Mouse (Mus musculus): ENCODE data around the gene Als2. TPM values are rescaled to one million over a fixed set of nuclear protein-coding genes. Genes with fewer than 3 reads are reported as not detected.

Gene Als2
- polyA plus RNA-seq, 1 experiment from 2014 or later: 13.1 TPM

DNA sequence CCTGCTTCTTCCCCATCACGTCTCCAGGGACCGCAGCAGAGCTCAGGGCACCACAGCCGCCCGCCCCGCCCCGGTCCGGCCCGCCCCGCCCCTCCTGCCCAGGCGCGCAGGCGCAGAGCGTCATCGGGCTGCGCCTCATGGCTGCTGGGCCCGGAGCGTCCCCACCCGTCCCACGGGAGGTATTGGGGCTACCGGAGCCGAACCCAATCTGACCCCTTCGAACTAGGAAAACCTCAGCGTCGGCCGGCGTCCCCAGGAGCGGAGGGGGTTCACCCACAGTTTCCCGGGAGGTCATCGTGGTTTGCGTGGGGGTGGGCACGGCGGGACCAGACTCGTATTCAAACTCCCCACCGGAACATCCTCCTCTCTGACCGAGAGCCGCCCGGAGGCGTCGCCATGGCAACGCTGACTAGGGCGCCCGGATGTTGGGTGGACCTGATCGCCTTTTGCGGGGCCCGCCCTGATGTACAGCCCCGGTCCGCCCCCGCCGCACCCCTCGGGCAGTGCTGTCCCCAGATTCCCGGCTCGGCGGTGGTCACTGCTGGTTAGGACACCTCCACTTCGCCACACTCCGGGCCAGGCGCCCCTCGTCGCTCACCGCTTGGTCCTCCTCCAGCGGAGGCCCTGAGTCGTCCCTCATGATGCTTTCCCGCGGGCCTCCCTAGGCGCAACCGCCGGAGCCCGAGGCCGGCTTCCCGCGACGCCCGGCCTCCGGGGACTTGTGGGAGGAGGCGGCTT lies 117.1 kb downstream of the Als2 start, which contains the start of gene Tmem237:
Gene Tmem237 (minus strand): TSS at position 689 of the 738 bp plus-strand sequence.
- Histone ChIP-seq H3K4me1 (replicated peaks; ENCODE audit: control insufficient read depth, insufficient read depth, low read length) (peaks cover 3% of the 10 kb centered on the region; the same call in 1 of the 2 replicates), H3K27me3 (replicated peaks; ENCODE audit: control insufficient read depth, insufficient read depth, low read length) (no peaks in the 10 kb centered on the region), H3K4me2 (peak within 1 kb of the TSS; percentile 96), H3K9me3 (ENCODE audit: control insufficient read depth, low read length) (no peaks in the 10 kb centered on the region), H3K4me3 (ENCODE audit: low read depth, low read length) (peak within 1 kb of the TSS; percentile 77), H3K36me3 (ENCODE audit: control insufficient read depth, insufficient read depth, low read length) (no peaks in the 10 kb centered on the region), H3K27ac (ENCODE audit: low read depth, low read length) (peak within 1 kb of the TSS; percentile 74), H3K9ac (ENCODE audit: low read depth, low read length) (peak within 1 kb of the TSS; percentile 82)
- WGBS: under 1% methylated on average over 74 of the region's 74 CpGs
- ATAC-seq (replicated peaks; ENCODE audit: low FRiP score): peak; percentile 96
- peak; percentile 95 for DNase-seq (ENCODE audit: low spot score)

Other genes starting within 250 kb of the Als2 start
- not detected in 2 replicates for gene C2cd6, start 142.3 kb downstream of the Als2 start, polyA plus RNA-seq (2014; fragmentation: Nextera tagmentation; extraction: Ambion mirVana)
- 20.5 and 24.1 TPM in 2 replicates for gene Tmem237, start 116.8 kb downstream of the Als2 start, polyA plus RNA-seq (2014; fragmentation: Nextera tagmentation; extraction: Ambion mirVana)
- 0.47 and 0.52 TPM in 2 replicates for gene Mpp4, start 73.8 kb downstream of the Als2 start, polyA plus RNA-seq (2014; fragmentation: Nextera tagmentation; extraction: Ambion mirVana)
- 0.21 TPM in 1 of 2 replicates, not detected in the other for gene Cdk15, start 19.7 kb upstream of the Als2 start, polyA plus RNA-seq (2014; fragmentation: Nextera tagmentation; extraction: Ambion mirVana)
- gene Fzd7, start 245.2 kb upstream of the Als2 start, polyA plus RNA-seq (2014; fragmentation: Nextera tagmentation; extraction: Ambion mirVana): 7.5 and 7.7 TPM in 2 replicates